Mouse (Mus musculus) lung, postnatal 0 days (tissue): ENCODE results near the gene Prkca. TPM values are rescaled to one million over a fixed set of nuclear protein-coding genes. Genes with fewer than 3 reads are reported as not detected.
A peak's percentile ranks its signal among the peaks of the same experiment; 100 is the strongest.

Source experiments
- ATAC-seq: fragments of 200-750 bp; cut with Nextera tagmentation; 2 replicates; pipeline ENCODE4 v1.8.0; 2017; ENCODE audit warnings: moderate library complexity
- DNase-seq: peaks from one replicate; pipeline ENCODE4 v3.0.0-alpha.2; 2016; ENCODE audit warnings: low spot score
- H3K27ac ChIP-seq: fragments of 300-500 bp; sonication (generic); 2 replicates; pipeline ENCODE4 v1.5.1; 2014; ENCODE audit warnings: antibody characterized with exemption, mild to moderate bottlenecking, low read length, mixed read lengths
- H3K27me3 ChIP-seq: fragments of 300-500 bp; sonication (generic); replicated peaks from 2 replicates; pipeline ENCODE4 v1.6.1; 2014; ENCODE audit warnings: low read length, mixed read lengths; ENCODE audit not compliant: insufficient read depth
- H3K36me3 ChIP-seq: fragments of 300-500 bp; sonication (generic); 2 replicates; pipeline ENCODE4 v1.6.1; 2014; ENCODE audit warnings: low read length, mixed read lengths; ENCODE audit not compliant: insufficient read depth
- H3K4me1 ChIP-seq: fragments of 300-500 bp; sonication (generic); 2 replicates; pipeline ENCODE4 v1.6.1; 2014; ENCODE audit warnings: antibody characterized with exemption, low read depth, low read length, mixed read lengths; ENCODE audit not compliant: insufficient read depth
- H3K4me2 ChIP-seq: fragments of 300-500 bp; sonication (generic); replicated peaks from 2 replicates; pipeline ENCODE4 v1.6.1; 2014; ENCODE audit warnings: low read depth, mild to moderate bottlenecking, low read length, moderate library complexity, mixed read lengths
- H3K4me3 ChIP-seq: fragments of 300-500 bp; sonication (generic); 2 replicates; pipeline ENCODE4 v1.5.1; 2014; ENCODE audit warnings: low read depth, low read length
- H3K9ac ChIP-seq: fragments of 300-500 bp; sonication (generic); replicated peaks from 2 replicates; pipeline ENCODE4 v1.6.1; 2014; ENCODE audit warnings: low read depth, mild to moderate bottlenecking
- H3K9me3 ChIP-seq: fragments of 300-500 bp; sonication (generic); 2 replicates; pipeline ENCODE4 v1.6.1; 2016; ENCODE audit warnings: low read length, mixed read lengths
- CTCF ChIP-seq: IDR thresholded peaks from 2 replicates; pipeline ENCODE4 v1.5.1; 2016; ENCODE audit warnings: antibody characterized with exemption, mild to moderate bottlenecking
- EP300 ChIP-seq: IDR thresholded peaks from 2 replicates; pipeline ENCODE4 v1.6.1; 2016; ENCODE audit warnings: antibody characterized with exemption, mild to moderate bottlenecking, control low read depth
- WGBS: fragments of 180-500 bp; shearing (Covaris S2); extraction: QIAGEN DNeasy Blood & Tissue Kit; methylation state at CpG from one replicate; pipeline ENCODE4 v1.1.7; 2014; 5-methylcytosine and 5-hydroxymethylcytosine counted together
- polyA plus RNA-seq: library from polyadenylated mRNA; unstranded; fragments of >200 nt; fragmentation: Nextera tagmentation; extraction: Ambion mirVana; gene quantifications from 2 replicates; pipeline ENCODE4 v1.2.1, GENCODE M21; 2015

The Prkca gene
- polyA plus RNA-seq, 1 experiment from 2014 or later: 4.0 TPM

GRCm38 (mm10) chr11:107914634-107915226 lies 429.0 kb downstream of the Prkca start, which contains the start of gene Cacng5:
Gene Cacng5 (minus strand): TSS chr11:107915055.
- DNase-seq: peak; percentile 10
- no peaks in the 10 kb centered on the region for H3K36me3 ChIP-seq
- H3K4me3 ChIP-seq: no peak within 1 kb of the TSS
- WGBS: 7% methylated on average over 31 of the region's 36 CpGs
- H3K9me3 ChIP-seq: no peaks in the 10 kb centered on the region
- no peak for ATAC-seq
- no peak within 1 kb of the TSS for H3K9ac ChIP-seq
- no peak within 1 kb of the TSS for H3K27ac ChIP-seq
- H3K4me1 ChIP-seq: no peaks in the 10 kb centered on the region
- no peak for TF ChIP-seq CTCF
- no peak for TF ChIP-seq EP300
- H3K4me2 ChIP-seq: 0 out of 2 replicates have a peak within 1 kb of the TSS, but pooled peaks have one; percentile 22
- no peaks in the 10 kb centered on the region for H3K27me3 ChIP-seq

DNA sequence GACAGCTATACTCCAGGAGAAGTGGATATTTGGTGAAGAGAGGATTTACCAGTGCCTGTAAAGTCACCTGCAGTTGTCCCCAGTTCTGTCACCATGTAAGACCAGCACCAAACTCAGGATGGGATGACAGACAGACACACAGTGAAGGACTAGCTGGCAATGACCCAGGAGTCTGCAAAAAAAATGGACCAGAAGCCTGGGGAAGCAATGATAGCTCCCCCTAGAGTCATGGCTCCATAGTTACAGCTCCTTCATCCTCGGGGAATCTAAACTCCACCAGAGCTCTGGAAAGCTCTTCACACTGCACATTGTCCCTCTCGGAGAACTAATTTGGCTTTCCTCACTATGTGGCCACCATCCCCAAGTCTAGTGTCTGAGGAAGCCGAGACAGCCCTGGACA lies 430.4 kb downstream of the Prkca start:
- H3K9me3 ChIP-seq: no peaks in the 10 kb centered on the region
- DNase-seq (no peak), ATAC-seq (no peak)
- no peaks in the 10 kb centered on the region for H3K36me3 ChIP-seq
- no peaks in the 10 kb centered on the region for H3K4me1 ChIP-seq
- H3K4me3 ChIP-seq: no peak overlapping the region
- 56% methylated on average over 3 of the region's 3 CpGs for WGBS
- no peak overlapping the region for H3K9ac ChIP-seq
- no peak overlapping the region for H3K4me2 ChIP-seq
- H3K27ac ChIP-seq: no peak overlapping the region
- no peaks in the 10 kb centered on the region for H3K27me3 ChIP-seq
- no peak for TF ChIP-seq EP300
- 0 out of 2 replicates have a peak, but pooled peaks have one; percentile 17 for TF ChIP-seq CTCF

DNA sequence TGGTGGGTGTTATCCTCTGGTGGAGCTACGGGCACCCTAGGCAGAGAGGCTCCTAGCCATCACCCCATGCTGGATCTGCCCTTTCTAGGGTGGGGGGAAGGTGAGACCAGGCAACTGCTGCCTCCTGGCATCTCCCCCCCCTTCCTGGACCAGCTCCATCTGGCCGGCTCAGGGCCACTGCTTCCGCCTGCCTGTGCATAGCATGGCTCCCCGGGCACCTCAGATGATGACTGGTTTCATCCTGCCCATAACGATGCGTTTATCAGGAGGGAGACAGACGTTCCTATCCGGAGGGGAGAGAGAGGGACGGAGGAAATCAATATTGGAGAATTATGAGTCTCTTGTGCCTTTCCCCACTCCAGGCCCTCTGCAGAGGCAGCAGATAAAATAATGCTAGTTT lies 438.4 kb downstream of the Prkca start:
- TF ChIP-seq CTCF: no peak
- TF ChIP-seq EP300: no peak
- WGBS: 75% methylated on average over 9 of the region's 9 CpGs
- H3K27me3 ChIP-seq: no peaks in the 10 kb centered on the region

GRCm38 (mm10) chr11:107903966-107904605 lies 439.6 kb downstream of the Prkca start:
- ATAC-seq: no peak
- Histone ChIP-seq H3K36me3 (no peaks in the 10 kb centered on the region), H3K4me2 (no peak overlapping the region), H3K4me1 (no peaks in the 10 kb centered on the region), H3K27ac (no peak overlapping the region), H3K9ac (no peak overlapping the region), H3K9me3 (no peaks in the 10 kb centered on the region), H3K27me3 (no peaks in the 10 kb centered on the region), H3K4me3 (no peak overlapping the region)
- TF ChIP-seq CTCF (no peak), EP300 (no peak)
- 16% methylated on average over 4 of the region's 4 CpGs for WGBS
- no peak for DNase-seq

More for the DNA sequence above, 438.4 kb downstream of the Prkca start:
- Histone ChIP-seq H3K9me3 (no peaks in the 10 kb centered on the region), H3K27ac (no peak overlapping the region), H3K4me3 (no peak overlapping the region), H3K36me3 (no peaks in the 10 kb centered on the region), H3K9ac (no peak overlapping the region), H3K4me2 (no peak overlapping the region), H3K4me1 (no peaks in the 10 kb centered on the region)
- ATAC-seq (no peak), DNase-seq (no peak)

- no peak for ATAC-seq
- 38% methylated on average over 4 of the region's 4 CpGs for WGBS
- TF ChIP-seq CTCF (peak; percentile 31; the same call in 1 of the 2 replicates), EP300 (no peak)
These were observed 443.3 kb downstream of the Prkca start for GRCm38 (mm10) chr11:107900470-107900869.

DNA sequence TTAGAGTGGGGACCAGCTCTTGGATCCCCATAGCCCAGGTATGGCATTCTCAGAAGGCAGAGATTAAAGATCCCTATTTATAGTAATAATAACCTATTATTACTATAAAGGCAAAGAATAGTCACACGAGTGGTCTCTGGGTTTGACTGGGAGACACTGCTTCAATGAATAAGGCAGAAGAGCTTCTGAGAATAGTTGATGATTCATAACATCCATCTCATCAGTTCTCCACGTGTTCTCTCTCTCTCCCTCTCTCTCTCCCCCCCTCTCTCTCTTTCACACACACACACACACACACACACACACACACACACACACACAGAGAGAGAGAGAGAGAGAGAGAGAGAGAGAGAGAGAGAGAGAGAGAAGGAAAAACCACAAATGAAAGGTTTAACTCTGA lies 445.0 kb downstream of the Prkca start:
- no peak overlapping the region for H3K4me2 ChIP-seq
- no peaks in the 10 kb centered on the region for H3K4me1 ChIP-seq
- H3K9me3 ChIP-seq: no peaks in the 10 kb centered on the region
- no peaks in the 10 kb centered on the region for H3K36me3 ChIP-seq
- 50% methylated on average over 2 of the region's 2 CpGs for WGBS
- no peak for ATAC-seq
- no peak for DNase-seq
- no peak overlapping the region for H3K27ac ChIP-seq
- H3K27me3 ChIP-seq: no peaks in the 10 kb centered on the region
- H3K9ac ChIP-seq: no peak overlapping the region
- no peak overlapping the region for H3K4me3 ChIP-seq
- TF ChIP-seq EP300: no peak
- no peak for TF ChIP-seq CTCF

More at GRCm38 (mm10) chr11:107900470-107900869, 443.3 kb downstream of the Prkca start:
- no peaks in the 10 kb centered on the region for H3K27me3 ChIP-seq
- H3K4me1 ChIP-seq: no peaks in the 10 kb centered on the region
- no peak for DNase-seq
- H3K36me3 ChIP-seq: no peaks in the 10 kb centered on the region
- no peak overlapping the region for H3K4me2 ChIP-seq
- H3K4me3 ChIP-seq: no peak overlapping the region
- H3K27ac ChIP-seq: no peak overlapping the region
- no peaks in the 10 kb centered on the region for H3K9me3 ChIP-seq
- no peak overlapping the region for H3K9ac ChIP-seq
